Mouse (Mus musculus) heart, adult 2 months (tissue): ENCODE results near the gene Naa16. TPM values are rescaled to one million over a fixed set of nuclear protein-coding genes. Genes with fewer than 3 reads are reported as not detected.
A peak's percentile ranks its signal among the peaks of the same experiment; 100 is the strongest.

ENCODE experiments used
- DNase-seq, 2 experiments: peaks; one replicate each; pipeline ENCODE4 v3.0.0; 2021
- H3K27ac ChIP-seq: fragments of 200-600 bp; 2 replicates; pipeline ENCODE4 v1.8.1; 2022
- H3K27me3 ChIP-seq: fragments of 200-500 bp; 2 replicates; pipeline ENCODE4 v1.6.1; 2012; ENCODE audit warnings: mild to moderate bottlenecking, low read length, inconsistent platforms, mixed read lengths; ENCODE audit not compliant: control insufficient read depth, insufficient read depth
- H3K36me3 ChIP-seq: fragments of 200-500 bp; 2 replicates; pipeline ENCODE4 v1.6.1; 2012; ENCODE audit warnings: low read length, inconsistent platforms; ENCODE audit not compliant: control insufficient read depth, insufficient read depth
- H3K4me1 ChIP-seq: fragments of 200-500 bp; 2 replicates; pipeline ENCODE4 v1.6.1; 2011; ENCODE audit warnings: low read length; ENCODE audit not compliant: control insufficient read depth, insufficient read depth
- H3K4me3 ChIP-seq: fragments of 200-600 bp; 2 replicates; pipeline ENCODE4 v1.8.1; 2022
- H3K79me2 ChIP-seq: fragments of 200-500 bp; replicated peaks from 2 replicates; pipeline ENCODE4 v1.6.1; 2012; ENCODE audit warnings: mild to moderate bottlenecking, inconsistent platforms, low read length, moderate library complexity, mixed read lengths; ENCODE audit not compliant: control insufficient read depth, insufficient read depth
- H3K9ac ChIP-seq: fragments of 200-500 bp; 2 replicates; pipeline ENCODE4 v1.6.1; 2012; ENCODE audit warnings: low read depth, mild to moderate bottlenecking, control low read depth, inconsistent platforms, low read length, mixed read lengths
- CTCF ChIP-seq: fragments of 200-600 bp; IDR thresholded peaks from 2 replicates; pipeline ENCODE4 v1.8.1; 2022; ENCODE audit warnings: antibody characterized with exemption, mild to moderate bottlenecking, moderate library complexity
- EP300 ChIP-seq: fragments of 200-500 bp; IDR thresholded peaks from 2 replicates; pipeline ENCODE4 v1.6.1; 2011; ENCODE audit warnings: low read depth, low read length, control low read depth; ENCODE audit not compliant: insufficient read depth
- POLR2A ChIP-seq: fragments of 200-500 bp; IDR thresholded peaks from 2 replicates; pipeline ENCODE4 v1.6.1; 2011; ENCODE audit warnings: mild to moderate bottlenecking, low read depth, low read length, control low read depth; ENCODE audit not compliant: insufficient read depth
- WGBS: fragments of 180-500 bp; shearing (Covaris S2); methylation state at CpG from one replicate; pipeline ENCODE4 v1.1.7; 2018; 5-methylcytosine and 5-hydroxymethylcytosine counted together
- intact Hi-C: fragments of 180-260 bp; cut with DNase I; formaldehyde crosslinking; loops from one replicate; pipeline ENCODE4 v1.15.1; 2025
- polyA plus RNA-seq: library from polyadenylated mRNA; depleted of rRNA; stranded (reverse); fragments of >200 nt; gene quantifications from 2 replicates; pipeline ENCODE4 v1.2.3, GENCODE M21; 2012
- total RNA-seq, 2 experiments: library from RNA; stranded (reverse); gene quantifications; 2 replicates each; pipeline ENCODE4 v1.2.3; 2021

Gene Naa16
- total and polyA plus RNA-seq, 3 experiments: 1.8 to 9.7 (median 7.9) TPM

DNA sequence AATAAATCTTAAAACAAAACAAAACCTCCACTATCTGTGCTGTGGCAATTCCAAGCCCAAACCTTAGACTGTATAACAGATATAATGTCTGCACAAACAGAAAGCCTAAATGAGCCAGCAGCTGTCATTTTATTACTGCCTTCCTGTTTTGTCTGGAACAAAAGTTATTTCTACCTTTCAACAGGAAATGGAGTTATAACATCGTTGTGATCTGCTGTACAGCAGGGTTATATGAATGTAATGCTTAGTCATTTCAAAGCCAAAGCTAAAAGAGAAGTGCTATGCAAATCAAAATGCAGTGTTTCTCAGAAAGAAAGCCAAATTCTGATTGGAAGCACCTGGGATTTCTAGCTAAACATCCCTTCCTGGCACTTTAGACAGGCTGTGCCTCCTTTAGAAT lies 2.7 kb upstream of the Naa16 start:
- intact Hi-C loops: loop anchor here (10.0 kb wide), 1 partner anchor 192 kb away; the partner anchor contains the start of gene Sugt1
- Histone ChIP-seq H3K36me3 (peaks cover 9% of the 10 kb centered on the region), H3K4me3 (no peak overlapping the region), H3K79me2 (no peaks in the 10 kb centered on the region), H3K9ac (no peak overlapping the region), H3K27ac (no peak overlapping the region), H3K4me1 (peaks cover 4% of the 10 kb centered on the region), H3K27me3 (no peaks in the 10 kb centered on the region)
- DNase-seq: no peak
- TF ChIP-seq EP300 (no peak), POLR2A (no peak), CTCF (no peak)
- WGBS: 24% methylated on average over 1 of the region's 1 CpGs

- WGBS: 2% methylated on average over 16 of the region's 16 CpGs
- peak; percentile 26 to 57 for DNase-seq
- no peaks in the 10 kb centered on the region for H3K27me3 ChIP-seq
- H3K79me2 ChIP-seq: no peaks in the 10 kb centered on the region
- peaks cover 4% of the 10 kb centered on the region for H3K4me1 ChIP-seq
- intact Hi-C loops: loop anchor here (10.0 kb wide), 1 partner anchor 195 kb away; the partner anchor contains the start of gene Sugt1
- TF ChIP-seq EP300 (no peak), CTCF (no peak), POLR2A (no peak)
- H3K4me3 ChIP-seq: peak overlapping the region; percentile 95
- peak overlapping the region; percentile 96 for H3K27ac ChIP-seq
- peak overlapping the region; percentile 84 for H3K9ac ChIP-seq
- peaks cover 10% of the 10 kb centered on the region for H3K36me3 ChIP-seq
Measured at GRCm38 (mm10) chr14:79389438-79390264, 927 bp downstream of the Naa16 start.

- Histone ChIP-seq H3K27me3 (no peaks in the 10 kb centered on the region), H3K36me3 (peaks cover 10% of the 10 kb centered on the region), H3K9ac (no peak overlapping the region), H3K4me1 (peaks cover 4% of the 10 kb centered on the region), H3K79me2 (no peaks in the 10 kb centered on the region), H3K27ac (no peak overlapping the region), H3K4me3 (no peak overlapping the region)
- WGBS: 92% methylated on average over 3 of the region's 3 CpGs
- DNase-seq: no peak
- TF ChIP-seq EP300 (no peak), CTCF (no peak)
- intact Hi-C loops: no loop called here
Measured at GRCm38 (mm10) chr14:79388304-79388703, 2.3 kb downstream of the Naa16 start.

- Histone ChIP-seq H3K27me3 (no peaks in the 10 kb centered on the region), H3K4me1 (no peaks in the 10 kb centered on the region), H3K36me3 (peaks cover 8% of the 10 kb centered on the region), H3K4me3 (no peak overlapping the region), H3K79me2 (peaks cover 3% of the 10 kb centered on the region; the same call in 1 of the 2 replicates), H3K9ac (no peak overlapping the region), H3K27ac (no peak overlapping the region)
- intact Hi-C loops: no loop called here
- TF ChIP-seq CTCF: no peak
- no peak for TF ChIP-seq EP300
- TF ChIP-seq POLR2A: no peak
- WGBS: 94% methylated on average over 7 of the region's 7 CpGs
- no peak for DNase-seq
Measured at GRCm38 (mm10) chr14:79383120-79383519, 7.5 kb downstream of the Naa16 start.

- Histone ChIP-seq H3K36me3 (peaks cover 4% of the 10 kb centered on the region), H3K4me1 (no peaks in the 10 kb centered on the region)
Measured at GRCm38 (mm10) chr14:79377041-79377440, 13.5 kb downstream of the Naa16 start.

GRCm38 (mm10) chr14:79358055-79358454 lies 32.5 kb downstream of the Naa16 start:
- no peaks in the 10 kb centered on the region for H3K27me3 ChIP-seq
- peaks cover 7% of the 10 kb centered on the region for H3K36me3 ChIP-seq
- no peaks in the 10 kb centered on the region for H3K79me2 ChIP-seq
- 44% methylated on average over 2 of the region's 2 CpGs for WGBS
- no peak overlapping the region for H3K27ac ChIP-seq
- TF ChIP-seq POLR2A (no peak), CTCF (no peak), EP300 (no peak)
- no peak overlapping the region for H3K4me3 ChIP-seq
- H3K9ac ChIP-seq: no peak overlapping the region
- H3K4me1 ChIP-seq: no peaks in the 10 kb centered on the region
- intact Hi-C loops: no loop called here
- DNase-seq: no peak

More at GRCm38 (mm10) chr14:79377041-79377440, 13.5 kb downstream of the Naa16 start:
- Histone ChIP-seq H3K79me2 (peaks cover 3% of the 10 kb centered on the region; the same call in 1 of the 2 replicates), H3K27ac (no peak overlapping the region), H3K4me3 (no peak overlapping the region), H3K27me3 (no peaks in the 10 kb centered on the region), H3K9ac (no peak overlapping the region)
- no peak for DNase-seq
- intact Hi-C loops: no loop called here
- TF ChIP-seq EP300: no peak
- no peak for TF ChIP-seq POLR2A
- no peak for TF ChIP-seq CTCF
